Mouse (Mus musculus) hindbrain, embryonic 10.5 days (tissue): ENCODE results near the gene Spata16. TPM values are rescaled to one million over a fixed set of nuclear protein-coding genes. Genes with fewer than 3 reads are reported as not detected.

Experiments used
- DNase-seq: peaks from one replicate; pipeline ENCODE4 v3.0.0-alpha.2; 2017; ENCODE audit warnings: low spot score
- H3K27ac ChIP-seq: fragments of 300-500 bp; sonication (generic); 2 replicates; pipeline ENCODE4 v1.5.1; 2016; ENCODE audit warnings: mild to moderate bottlenecking, moderate library complexity
- H3K27me3 ChIP-seq: fragments of 300-500 bp; sonication (generic); 2 replicates; pipeline ENCODE4 v1.6.1; 2016; ENCODE audit warnings: mild to moderate bottlenecking; ENCODE audit not compliant: poor library complexity, insufficient read depth, severe bottlenecking
- H3K36me3 ChIP-seq: fragments of 300-500 bp; sonication (generic); 2 replicates; pipeline ENCODE4 v1.6.1; 2016; ENCODE audit warnings: mild to moderate bottlenecking, moderate library complexity
- H3K4me1 ChIP-seq: fragments of 300-500 bp; sonication (generic); replicated peaks from 2 replicates; pipeline ENCODE4 v1.6.1; 2016; ENCODE audit warnings: mild to moderate bottlenecking
- H3K4me3 ChIP-seq: fragments of 300-500 bp; sonication (generic); 2 replicates; pipeline ENCODE4 v1.5.1; 2016; ENCODE audit warnings: mild to moderate bottlenecking, moderate library complexity
- H3K9me3 ChIP-seq: fragments of 300-500 bp; sonication (generic); 2 replicates; pipeline ENCODE4 v1.6.1; 2016; ENCODE audit warnings: mild to moderate bottlenecking, moderate library complexity
- WGBS: fragments of 180-500 bp; shearing (Covaris S2); methylation state at CpG from one replicate; pipeline ENCODE4 v1.1.7; 2016; 5-methylcytosine and 5-hydroxymethylcytosine counted together
- polyA plus RNA-seq: library from polyadenylated mRNA; unstranded; fragments of >200 nt; fragmentation: Nextera tagmentation; extraction: Ambion mirVana; gene quantifications from 2 replicates; pipeline ENCODE4 v1.2.1, GENCODE M21; 2016

Spata16 gene
- polyA plus RNA-seq, 1 experiment from 2014 or later, result not detected

GRCm38 (mm10) chr3:26936897-26937590 is 299.6 kb downstream of the Spata16 start:
- no peaks in the 10 kb centered on the region for H3K27me3 ChIP-seq
- WGBS, result 78% methylated on average over 22 of the region's 22 CpGs
- H3K4me3 ChIP-seq, result no peak overlapping the region
- no peak overlapping the region for H3K27ac ChIP-seq
- H3K4me1 ChIP-seq, result no peaks in the 10 kb centered on the region
- H3K36me3 ChIP-seq, result no peaks in the 10 kb centered on the region
- DNase-seq, result no peak
- no peaks in the 10 kb centered on the region for H3K9me3 ChIP-seq

- Histone ChIP-seq H3K36me3 (no peaks in the 10 kb centered on the region), H3K9me3 (no peaks in the 10 kb centered on the region), H3K27me3 (no peaks in the 10 kb centered on the region), H3K27ac (no peak overlapping the region), H3K4me1 (no peaks in the 10 kb centered on the region), H3K4me3 (no peak overlapping the region)
- no peak for DNase-seq
- 86% methylated on average over 5 of the region's 5 CpGs for WGBS
Measured at GRCm38 (mm10) chr3:26966776-26967175, 329.4 kb downstream of the Spata16 start.

GRCm38 (mm10) chr3:26968852-26969513 is 331.6 kb downstream of the Spata16 start:
- DNase-seq, result no peak
- 94% methylated on average over 3 of the region's 3 CpGs for WGBS
- H3K4me3 ChIP-seq, result no peak overlapping the region
- no peaks in the 10 kb centered on the region for H3K4me1 ChIP-seq
- H3K27ac ChIP-seq, result no peak overlapping the region
- no peaks in the 10 kb centered on the region for H3K27me3 ChIP-seq
- H3K36me3 ChIP-seq, result no peaks in the 10 kb centered on the region
- no peaks in the 10 kb centered on the region for H3K9me3 ChIP-seq

- no peak for DNase-seq
- Histone ChIP-seq H3K27me3 (no peaks in the 10 kb centered on the region), H3K4me3 (no peak overlapping the region), H3K9me3 (no peaks in the 10 kb centered on the region), H3K27ac (no peak overlapping the region), H3K4me1 (no peaks in the 10 kb centered on the region), H3K36me3 (no peaks in the 10 kb centered on the region)
- 84% methylated on average over 3 of the region's 3 CpGs for WGBS
Measured at GRCm38 (mm10) chr3:26970529-26970928, 333.1 kb downstream of the Spata16 start.

GRCm38 (mm10) chr3:26971276-26971675 is 333.9 kb downstream of the Spata16 start:
- WGBS, result 42% methylated on average over 1 of the region's 1 CpGs
- H3K4me1 ChIP-seq, result no peaks in the 10 kb centered on the region
- H3K4me3 ChIP-seq, result no peak overlapping the region
- H3K27me3 ChIP-seq, result no peaks in the 10 kb centered on the region
- no peak overlapping the region for H3K27ac ChIP-seq
- no peaks in the 10 kb centered on the region for H3K9me3 ChIP-seq
- no peak for DNase-seq
- no peaks in the 10 kb centered on the region for H3K36me3 ChIP-seq

GRCm38 (mm10) chr3:26972105-26972504 is 334.7 kb downstream of the Spata16 start:
- H3K27me3 ChIP-seq, result no peaks in the 10 kb centered on the region
- no peaks in the 10 kb centered on the region for H3K9me3 ChIP-seq
- no peaks in the 10 kb centered on the region for H3K36me3 ChIP-seq
- H3K27ac ChIP-seq, result no peak overlapping the region
- no peak overlapping the region for H3K4me3 ChIP-seq
- no peak for DNase-seq
- WGBS, result 18% methylated on average over 1 of the region's 1 CpGs
- no peaks in the 10 kb centered on the region for H3K4me1 ChIP-seq

- 93% methylated on average over 2 of the region's 2 CpGs for WGBS
- Histone ChIP-seq H3K36me3 (no peaks in the 10 kb centered on the region), H3K27me3 (no peaks in the 10 kb centered on the region), H3K27ac (no peak overlapping the region), H3K4me3 (no peak overlapping the region), H3K4me1 (no peaks in the 10 kb centered on the region), H3K9me3 (no peaks in the 10 kb centered on the region)
- DNase-seq, result no peak
Measured at GRCm38 (mm10) chr3:26979603-26980002, 342.2 kb downstream of the Spata16 start.

GRCm38 (mm10) chr3:26980371-26980770 is 343.0 kb downstream of the Spata16 start:
- Histone ChIP-seq H3K9me3 (no peaks in the 10 kb centered on the region), H3K36me3 (no peaks in the 10 kb centered on the region), H3K4me3 (no peak overlapping the region), H3K27me3 (no peaks in the 10 kb centered on the region), H3K4me1 (no peaks in the 10 kb centered on the region), H3K27ac (no peak overlapping the region)
- 87% methylated on average over 3 of the region's 3 CpGs for WGBS
- DNase-seq, result no peak

GRCm38 (mm10) chr3:26981979-26982623 is 344.7 kb downstream of the Spata16 start:
- H3K27me3 ChIP-seq, result no peaks in the 10 kb centered on the region
- 79% methylated on average over 6 of the region's 6 CpGs for WGBS
- no peak for DNase-seq
- H3K4me1 ChIP-seq, result no peaks in the 10 kb centered on the region
- no peaks in the 10 kb centered on the region for H3K9me3 ChIP-seq
- H3K4me3 ChIP-seq, result no peak overlapping the region
- H3K36me3 ChIP-seq, result no peaks in the 10 kb centered on the region
- H3K27ac ChIP-seq, result no peak overlapping the region

GRCm38 (mm10) chr3:26983749-26984148 is 346.3 kb downstream of the Spata16 start:
- 93% methylated on average over 6 of the region's 6 CpGs for WGBS
- no peaks in the 10 kb centered on the region for H3K9me3 ChIP-seq
- DNase-seq, result no peak
- no peak overlapping the region for H3K4me3 ChIP-seq
- H3K27ac ChIP-seq, result no peak overlapping the region
- H3K36me3 ChIP-seq, result no peaks in the 10 kb centered on the region
- H3K4me1 ChIP-seq, result no peaks in the 10 kb centered on the region
- H3K27me3 ChIP-seq, result no peaks in the 10 kb centered on the region

- Histone ChIP-seq H3K36me3 (no peaks in the 10 kb centered on the region), H3K4me3 (no peak overlapping the region), H3K9me3 (no peaks in the 10 kb centered on the region), H3K27me3 (no peaks in the 10 kb centered on the region), H3K27ac (no peak overlapping the region), H3K4me1 (no peaks in the 10 kb centered on the region)
- 56% methylated on average over 1 of the region's 1 CpGs for WGBS
- DNase-seq, result no peak
Measured at GRCm38 (mm10) chr3:27006844-27007243, 369.4 kb downstream of the Spata16 start.

- Histone ChIP-seq H3K4me1 (no peaks in the 10 kb centered on the region), H3K27me3 (no peaks in the 10 kb centered on the region), H3K27ac (no peak overlapping the region), H3K9me3 (peaks cover 8% of the 10 kb centered on the region; the same call in 1 of the 2 replicates), H3K4me3 (no peak overlapping the region), H3K36me3 (no peaks in the 10 kb centered on the region)
- DNase-seq, result no peak
- 57% methylated on average over 3 of the region's 3 CpGs for WGBS
Measured at GRCm38 (mm10) chr3:27027957-27028356, 390.5 kb downstream of the Spata16 start.

- Histone ChIP-seq H3K27ac (no peak overlapping the region), H3K27me3 (no peaks in the 10 kb centered on the region), H3K4me3 (no peak overlapping the region), H3K36me3 (no peaks in the 10 kb centered on the region), H3K4me1 (no peaks in the 10 kb centered on the region), H3K9me3 (peaks cover 8% of the 10 kb centered on the region; the same call in 1 of the 2 replicates)
- DNase-seq, result no peak
Measured at GRCm38 (mm10) chr3:27028526-27028925, 391.1 kb downstream of the Spata16 start.
